In the genomic region with DNA sequence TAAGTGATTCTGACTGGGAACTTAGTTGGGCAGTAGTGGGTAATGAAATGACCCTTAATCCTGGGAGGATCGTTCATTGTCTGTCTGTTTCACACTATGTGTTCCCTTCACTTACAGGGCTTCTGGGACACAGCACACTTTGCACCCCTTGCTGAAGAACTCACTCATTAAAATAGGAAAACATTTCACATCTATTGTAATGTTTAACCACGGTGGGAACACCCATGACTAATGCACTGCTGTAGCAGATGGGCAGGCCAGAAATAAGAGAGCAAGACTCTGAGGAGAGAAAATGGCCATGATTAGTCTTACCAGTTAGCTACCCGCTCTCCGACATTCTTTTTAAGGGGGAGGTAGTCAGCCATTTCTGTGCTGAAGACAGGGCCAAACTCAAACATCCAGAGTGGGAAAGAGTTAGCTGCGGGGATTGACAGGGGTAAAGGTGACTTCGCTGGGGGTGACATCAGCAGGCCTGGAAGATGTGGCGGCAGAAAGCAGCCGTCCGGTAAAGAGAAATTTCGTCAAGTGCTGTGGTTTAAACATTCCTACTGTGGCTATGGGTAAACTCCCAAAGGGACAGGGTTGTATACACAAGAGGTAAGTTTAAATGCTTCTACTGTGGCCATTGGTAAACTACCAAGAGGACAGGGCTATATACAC, we compare ENCODE assay signal across 14 mouse cellular contexts.
"Had no signal": no experiment of that assay in that cellular context is flagged by ENCODE, and none has a peak within 500 bp of the region (broad histone marks: within the 10 kb centered on the region; RNA-seq: fewer than 3 reads in every experiment).

No protein-coding gene starts in this region.

- ATAC-seq: intestine, embryonic 16.5 days; midbrain, embryonic 15.5 days had no signal

- H3K9me3 ChIP-seq: limb, embryonic 12.5 days; liver, embryonic 15.5 days; lung, embryonic 15.5 days; megakaryocyte, embryonic 14.5 days; midbrain, embryonic 15.5 days; neural tube, embryonic 12.5 days; stomach, embryonic 15.5 days had no signal

- H3K36me3 ChIP-seq: limb, embryonic 12.5 days; liver, embryonic 15.5 days; lung, embryonic 15.5 days; midbrain, embryonic 15.5 days; neural tube, embryonic 12.5 days; stomach, embryonic 15.5 days had no signal

- H3K4me2 ChIP-seq: limb, embryonic 12.5 days; liver, embryonic 15.5 days; lung, embryonic 15.5 days; midbrain, embryonic 11.5 days; midbrain, embryonic 15.5 days; neural tube, embryonic 12.5 days; stomach, embryonic 15.5 days had no signal

- H3K4me3 ChIP-seq: limb, embryonic 12.5 days; liver, embryonic 15.5 days; lung, embryonic 15.5 days; megakaryocyte, embryonic 14.5 days; midbrain, embryonic 15.5 days; neural tube, embryonic 12.5 days; stomach, embryonic 15.5 days had no signal

- H3K9ac ChIP-seq: limb, embryonic 12.5 days; liver, embryonic 15.5 days; lung, embryonic 15.5 days; midbrain, embryonic 15.5 days; neural tube, embryonic 12.5 days; stomach, embryonic 15.5 days had no signal

- H3K27ac ChIP-seq: limb, embryonic 12.5 days; liver, embryonic 15.5 days; lung, embryonic 15.5 days; macrophage; midbrain, embryonic 15.5 days; neural tube, embryonic 12.5 days; stomach, embryonic 15.5 days had no signal

- DNase-seq: layer of hippocampus, postnatal 36 days; liver; lung, postnatal 14 days; thymus, postnatal 36 days had no signal

- H3K27me3 ChIP-seq: limb, embryonic 12.5 days; liver, embryonic 15.5 days; lung, embryonic 15.5 days; midbrain, embryonic 15.5 days; neural tube, embryonic 12.5 days; stomach, embryonic 15.5 days had no signal

- H3K4me1 ChIP-seq: limb, embryonic 12.5 days; liver, embryonic 15.5 days; lung, embryonic 15.5 days; megakaryocyte, embryonic 14.5 days; midbrain, embryonic 15.5 days; neural tube, embryonic 12.5 days; stomach, embryonic 15.5 days had no signal
